Mouse (Mus musculus) myocyte (in vitro differentiated cells): ENCODE data around the gene Rbfox2.

Source experiments
- CEBPB ChIP-seq: IDR thresholded peaks from 2 replicates; pipeline ENCODE4 v1.6.1; 2011; ENCODE audit warnings: mild to moderate bottlenecking, moderate library complexity; ENCODE audit not compliant: poor library complexity, insufficient read depth, severe bottlenecking
- E2F4 ChIP-seq: IDR thresholded peaks from one replicate; pipeline ENCODE4 v1.6.1; 2011; ENCODE audit warnings: mild to moderate bottlenecking, control low read depth, moderate library complexity; ENCODE audit not compliant: insufficient read depth
- MAX ChIP-seq: IDR thresholded peaks from one replicate; pipeline ENCODE4 v1.6.1; 2011; ENCODE audit warnings: low read depth, mild to moderate bottlenecking, control low read depth
- MYOD1 ChIP-seq, 3 experiments: IDR thresholded peaks; one replicate each; pipeline ENCODE4 v1.6.1; 2011; ENCODE audit warnings: control low read depth in 2 of 3, low read depth in 2 of 3, mild to moderate bottlenecking in 2 of 3, moderate library complexity in 1 of 3; ENCODE audit not compliant: insufficient read length in 2 of 3, control insufficient read depth in 1 of 3
- MYOG ChIP-seq, 3 experiments: IDR thresholded peaks; one replicate each; pipeline ENCODE4 v1.6.1; 2011; ENCODE audit warnings: control low read depth in 2 of 3, low read depth in 2 of 3, mild to moderate bottlenecking in 2 of 3; ENCODE audit not compliant: insufficient read length in 2 of 3, control insufficient read depth in 1 of 3, insufficient read depth in 1 of 3
- POLR2A ChIP-seq: IDR thresholded peaks from one replicate; pipeline ENCODE4 v1.6.1; 2011; ENCODE audit warnings: low read depth, mild to moderate bottlenecking, control low read depth, moderate library complexity; ENCODE audit not compliant: insufficient read length
- POLR2AphosphoS2 ChIP-seq: IDR thresholded peaks from one replicate; pipeline ENCODE4 v1.6.1; 2011; ENCODE audit warnings: low read depth, control low read depth; ENCODE audit not compliant: insufficient read length
- REST ChIP-seq: IDR thresholded peaks from one replicate; pipeline ENCODE4 v1.6.1; 2011; ENCODE audit warnings: mild to moderate bottlenecking, control low read depth, moderate library complexity; ENCODE audit not compliant: insufficient read depth, insufficient read length
- SRF ChIP-seq: IDR thresholded peaks from one replicate; pipeline ENCODE4 v1.6.1; 2011; ENCODE audit warnings: low read depth; ENCODE audit not compliant: control insufficient read depth, insufficient read length
- TCF12 ChIP-seq: IDR thresholded peaks from one replicate; pipeline ENCODE4 v1.6.1; 2011; ENCODE audit warnings: mild to moderate bottlenecking, control low read depth; ENCODE audit not compliant: poor library complexity, insufficient read depth, severe bottlenecking
- TCF3 ChIP-seq: IDR thresholded peaks from one replicate; pipeline ENCODE4 v1.6.1; 2011; ENCODE audit warnings: low read depth, control low read depth; ENCODE audit not compliant: insufficient read length
- USF1 ChIP-seq: IDR thresholded peaks from one replicate; pipeline ENCODE4 v1.6.1; 2011; ENCODE audit warnings: low read depth, mild to moderate bottlenecking, control low read depth, moderate library complexity

DNA sequence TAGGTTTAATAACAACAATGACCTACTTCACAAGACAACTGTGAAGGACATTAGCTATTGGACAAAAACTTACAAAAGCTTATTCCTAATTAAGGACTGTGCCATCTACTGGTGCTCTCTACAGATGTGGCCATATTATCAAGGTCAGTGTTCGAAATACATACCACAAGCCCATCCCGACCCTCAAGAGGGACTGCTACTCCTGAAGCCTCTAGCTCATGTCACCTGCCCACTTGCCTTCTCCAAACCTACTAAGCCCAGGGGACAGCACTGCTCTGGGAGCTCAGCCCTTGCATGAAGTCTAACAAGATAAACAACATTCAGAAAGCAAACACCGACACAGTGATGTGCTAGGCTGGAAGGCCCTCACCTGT, 103.9 kb downstream of the Rbfox2 start:
- TF ChIP-seq TCF12 (no peak), POLR2A (no peak), POLR2AphosphoS2 (no peak), E2F4 (no peak), MYOG (IDR thresholded peaks at IDR 0.05; ENCODE audit: control insufficient read depth in 1 of 3, insufficient read depth in 1 of 3, insufficient read length in 2 of 3, low read depth in 2 of 3) (no peak), CEBPB (no peak), USF1 (no peak), MAX (no peak), SRF (no peak), REST (no peak), MYOD1 (IDR thresholded peaks at IDR 0.05; ENCODE audit: control insufficient read depth in 1 of 3, insufficient read length in 2 of 3, low read depth in 2 of 3) (no peak), TCF3 (no peak)
